Mouse (Mus musculus): ENCODE measurements around the gene Exosc1. TPM values are rescaled to one million over a fixed set of nuclear protein-coding genes. Genes with fewer than 3 reads are reported as not detected.

Exosc1 gene
- polyA plus RNA-seq, 1 experiment from 2014 or later = 72.7 TPM

GRCm38 (mm10) chr19:41911178-41912073 is 21.8 kb downstream of the Exosc1 start, which contains the start of gene Pgam1:
TSS of gene Pgam1 (plus strand) at chr19:41911923.
- Histone ChIP-seq H3K27me3 (replicated peaks) (no peaks in the 10 kb centered on the region), H3K9me3 (replicated peaks) (no peaks in the 10 kb centered on the region), H3K27ac (peak within 1 kb of the TSS; percentile 88), H3K4me1 (peaks cover 56% of the 10 kb centered on the region), H3K36me3 (peaks cover 30% of the 10 kb centered on the region), H3K4me2 (peak within 1 kb of the TSS; percentile 98), H3K9ac (peak within 1 kb of the TSS; percentile 88), H3K4me3 (peak within 1 kb of the TSS; percentile 77)
- 4% methylated on average over 54 of the region's 54 CpGs for WGBS (ENCODE audit: insufficient replicate concordance)
- ATAC-seq = peak; percentile 91

GRCm38 (mm10) chr19:41910396-41910795 is 22.8 kb downstream of the Exosc1 start:
- Histone ChIP-seq H3K4me1 (peaks cover 66% of the 10 kb centered on the region), H3K4me2 (no peak overlapping the region), H3K27ac (no peak overlapping the region), H3K9ac (no peak overlapping the region), H3K36me3 (peaks cover 20% of the 10 kb centered on the region), H3K27me3 (replicated peaks) (no peaks in the 10 kb centered on the region), H3K9me3 (replicated peaks) (no peaks in the 10 kb centered on the region), H3K4me3 (no peak overlapping the region)
- no peak for ATAC-seq
- 78% methylated on average over 2 of the region's 2 CpGs for WGBS (ENCODE audit: insufficient replicate concordance)

- Histone ChIP-seq H3K9me3 (replicated peaks) (no peaks in the 10 kb centered on the region), H3K4me2 (no peak overlapping the region), H3K27ac (no peak overlapping the region), H3K9ac (no peak overlapping the region), H3K36me3 (peaks cover 6% of the 10 kb centered on the region; the same call in 1 of the 2 replicates), H3K4me3 (no peak overlapping the region), H3K4me1 (peaks cover 57% of the 10 kb centered on the region), H3K27me3 (replicated peaks) (no peaks in the 10 kb centered on the region)
- no peak for ATAC-seq
- WGBS (ENCODE audit: insufficient replicate concordance) = 86% methylated on average over 3 of the region's 3 CpGs
These were observed 24.5 kb downstream of the Exosc1 start for GRCm38 (mm10) chr19:41908736-41909135.

- H3K9me3 ChIP-seq (replicated peaks) = no peaks in the 10 kb centered on the region
- peak overlapping the region; percentile 48 for H3K4me2 ChIP-seq
- peaks cover 51% of the 10 kb centered on the region for H3K4me1 ChIP-seq
- ATAC-seq = peak; percentile 30; the same call in 1 of the 2 replicates
- no peaks in the 10 kb centered on the region for H3K36me3 ChIP-seq
- peak overlapping the region; percentile 66 for H3K27ac ChIP-seq
- H3K9ac ChIP-seq = peak overlapping the region; percentile 25
- WGBS (ENCODE audit: insufficient replicate concordance) = 31% methylated on average over 8 of the region's 8 CpGs
- no peak overlapping the region for H3K4me3 ChIP-seq
- no peaks in the 10 kb centered on the region for H3K27me3 ChIP-seq (replicated peaks)
These were observed 26.0 kb downstream of the Exosc1 start for GRCm38 (mm10) chr19:41907079-41907760.

- Histone ChIP-seq H3K9ac (peak overlapping the region; percentile 25), H3K4me1 (peaks cover 54% of the 10 kb centered on the region), H3K27me3 (replicated peaks) (no peaks in the 10 kb centered on the region), H3K4me2 (peak overlapping the region; percentile 48), H3K4me3 (no peak overlapping the region), H3K36me3 (no peaks in the 10 kb centered on the region), H3K27ac (peak overlapping the region; percentile 66), H3K9me3 (replicated peaks) (no peaks in the 10 kb centered on the region)
- peak; percentile 76 for ATAC-seq
- WGBS (ENCODE audit: insufficient replicate concordance) = 14% methylated on average over 6 of the region's 6 CpGs
These were observed 26.7 kb downstream of the Exosc1 start for GRCm38 (mm10) chr19:41906311-41907078.

GRCm38 (mm10) chr19:41905246-41905645 is 28.0 kb downstream of the Exosc1 start:
- Histone ChIP-seq H3K27me3 (replicated peaks) (no peaks in the 10 kb centered on the region), H3K9me3 (replicated peaks) (no peaks in the 10 kb centered on the region), H3K9ac (no peak overlapping the region), H3K4me2 (no peak overlapping the region), H3K36me3 (no peaks in the 10 kb centered on the region), H3K27ac (0 out of 2 replicates have a peak overlapping the region, but pooled peaks have one; percentile 66), H3K4me1 (peaks cover 67% of the 10 kb centered on the region), H3K4me3 (no peak overlapping the region)
- no peak for ATAC-seq
- WGBS (ENCODE audit: insufficient replicate concordance) = 86% methylated on average over 2 of the region's 2 CpGs

- no peaks in the 10 kb centered on the region for H3K27me3 ChIP-seq (replicated peaks)
- no peak overlapping the region for H3K9ac ChIP-seq
- peak overlapping the region; percentile 12; the same call in 1 of the 2 replicates for H3K4me2 ChIP-seq
These were observed 30.2 kb downstream of the Exosc1 start for GRCm38 (mm10) chr19:41902848-41903593.

GRCm38 (mm10) chr19:41901696-41902095 is 31.5 kb downstream of the Exosc1 start:
- H3K36me3 ChIP-seq = no peaks in the 10 kb centered on the region
- no peak overlapping the region for H3K27ac ChIP-seq
- ATAC-seq = no peak
- H3K9me3 ChIP-seq (replicated peaks) = no peaks in the 10 kb centered on the region
- H3K4me3 ChIP-seq = no peak overlapping the region
- no peak overlapping the region for H3K9ac ChIP-seq
- WGBS (ENCODE audit: insufficient replicate concordance) = 54% methylated on average over 2 of the region's 2 CpGs
- no peaks in the 10 kb centered on the region for H3K27me3 ChIP-seq (replicated peaks)
- H3K4me1 ChIP-seq = peaks cover 52% of the 10 kb centered on the region
- no peak overlapping the region for H3K4me2 ChIP-seq

More at GRCm38 (mm10) chr19:41902848-41903593, 30.2 kb downstream of the Exosc1 start:
- WGBS (ENCODE audit: insufficient replicate concordance) = 20% methylated on average over 10 of the region's 10 CpGs
- Histone ChIP-seq H3K9me3 (replicated peaks) (no peaks in the 10 kb centered on the region), H3K4me3 (no peak overlapping the region), H3K36me3 (no peaks in the 10 kb centered on the region), H3K27ac (peak overlapping the region; percentile 32; the same call in 1 of the 2 replicates), H3K4me1 (peaks cover 61% of the 10 kb centered on the region)
- no peak for ATAC-seq

- peak overlapping the region; percentile 47 for H3K27ac ChIP-seq
- H3K27me3 ChIP-seq (replicated peaks) = no peaks in the 10 kb centered on the region
- H3K4me1 ChIP-seq = peaks cover 46% of the 10 kb centered on the region
- H3K9ac ChIP-seq = no peak overlapping the region
- H3K36me3 ChIP-seq = no peaks in the 10 kb centered on the region
- 38% methylated on average over 8 of the region's 8 CpGs for WGBS (ENCODE audit: insufficient replicate concordance)
- no peak overlapping the region for H3K4me2 ChIP-seq
- no peaks in the 10 kb centered on the region for H3K9me3 ChIP-seq (replicated peaks)
- no peak for ATAC-seq
- no peak overlapping the region for H3K4me3 ChIP-seq
These were observed 32.6 kb downstream of the Exosc1 start for GRCm38 (mm10) chr19:41900495-41901090.

GRCm38 (mm10) chr19:41898860-41899259 is 34.4 kb downstream of the Exosc1 start:
- ATAC-seq = no peak
- Histone ChIP-seq H3K9ac (no peak overlapping the region), H3K4me2 (no peak overlapping the region), H3K27ac (no peak overlapping the region), H3K27me3 (replicated peaks) (no peaks in the 10 kb centered on the region), H3K4me1 (peaks cover 50% of the 10 kb centered on the region), H3K36me3 (peaks cover 2% of the 10 kb centered on the region; the same call in 1 of the 2 replicates), H3K4me3 (no peak overlapping the region), H3K9me3 (replicated peaks) (no peaks in the 10 kb centered on the region)
- WGBS (ENCODE audit: insufficient replicate concordance) = 42% methylated on average over 4 of the region's 4 CpGs

Data from liver, embryonic 12.5 days (tissue).